Mouse (Mus musculus): ENCODE measurements around the gene Gm20671. TPM values are rescaled to one million over a fixed set of nuclear protein-coding genes. Genes with fewer than 3 reads are reported as not detected.
"Not testable (repeated sequence)": the region's sequence is repeated elsewhere in the genome, so short reads cannot be mapped to it uniquely, and the experiment has no call there.

Gm20671 gene
- total RNA-seq, 2 experiments from 2014 or later = not detected

DNA sequence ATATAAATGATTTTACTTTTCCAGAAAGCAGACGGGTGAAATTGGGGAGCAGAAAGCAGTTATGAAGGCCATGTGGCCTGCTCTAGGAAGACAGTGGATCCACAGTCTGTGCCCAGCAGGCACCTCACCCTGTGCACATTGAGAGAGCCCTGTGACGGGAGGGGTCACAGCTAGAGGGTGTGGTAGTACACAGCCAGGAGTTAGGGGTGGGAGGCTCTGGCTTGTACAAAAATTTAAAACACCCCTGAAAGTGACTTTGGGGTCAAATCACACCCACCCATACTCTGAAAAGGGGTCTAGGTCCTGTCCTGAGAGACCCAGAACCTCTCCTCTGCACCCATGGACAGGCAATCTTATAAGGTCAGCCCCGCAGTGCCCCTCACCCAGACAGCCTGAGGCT, 90.1 kb downstream of the Gm20671 start:
- DNase-seq (ENCODE audit: low spot score in 2 of 2) = not testable (repeated sequence)

DNA sequence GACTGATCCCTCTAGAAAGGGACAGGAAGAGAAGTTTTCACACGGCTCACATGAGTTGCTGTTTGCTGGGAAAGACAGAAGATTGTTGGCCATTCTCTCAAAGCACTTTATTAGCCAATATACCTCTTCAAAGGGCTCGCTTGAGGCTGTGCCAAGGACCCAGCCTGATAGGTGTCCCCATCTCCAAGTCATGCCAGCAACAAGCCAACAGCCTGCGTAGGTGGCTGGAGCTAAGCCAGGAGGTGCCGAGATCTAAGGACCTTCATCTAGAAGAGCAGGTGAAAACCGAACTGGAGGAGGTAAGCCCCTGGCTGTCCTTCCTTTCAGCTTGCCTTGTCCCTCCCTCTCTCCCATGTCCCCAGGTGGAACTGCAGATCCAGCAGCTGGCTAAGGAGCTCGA, 91.1 kb downstream of the Gm20671 start:
- DNase-seq (ENCODE audit: low spot score in 2 of 2) = no peak

GRCm38 (mm10) chr5:32733892-32734291, 93.0 kb downstream of the Gm20671 start:
- DNase-seq (ENCODE audit: low spot score in 2 of 2) = not testable (repeated sequence)

- DNase-seq (ENCODE audit: low spot score in 2 of 2) = peak in 1 of 2 experiments; percentile 6
Observed at GRCm38 (mm10) chr5:32728851-32729250, 98.1 kb downstream of the Gm20671 start.

DNA sequence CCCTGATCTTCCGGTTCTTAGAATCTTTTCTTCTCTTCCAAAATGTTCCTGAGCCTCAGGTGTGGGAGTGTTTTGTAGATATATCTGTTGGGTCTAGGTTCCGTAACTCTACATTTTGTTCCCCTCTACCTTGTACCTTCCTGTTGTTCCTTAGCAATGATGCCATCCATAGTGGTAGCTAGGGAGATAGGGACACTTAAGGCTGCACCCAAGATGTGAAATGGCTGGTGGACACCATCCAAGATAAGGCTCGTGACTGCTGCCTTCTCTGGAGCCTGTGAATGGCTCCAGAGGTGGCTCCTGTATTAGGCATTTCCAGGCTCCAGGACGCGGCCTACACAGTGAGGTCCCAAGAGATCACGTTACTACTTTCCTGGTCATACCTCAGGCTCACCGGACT, 98.6 kb downstream of the Gm20671 start:
- DNase-seq (ENCODE audit: low spot score in 2 of 2) = no peak

- not testable (repeated sequence) for DNase-seq (ENCODE audit: low spot score in 2 of 2)
Observed at GRCm38 (mm10) chr5:32725397-32725796, 101.5 kb downstream of the Gm20671 start.

- DNase-seq (ENCODE audit: low spot score in 2 of 2) = no peak
Observed at GRCm38 (mm10) chr5:32723981-32724380, 102.9 kb downstream of the Gm20671 start.

- not testable (repeated sequence) for DNase-seq (ENCODE audit: low spot score in 2 of 2)
Observed at GRCm38 (mm10) chr5:32722711-32723110, 104.2 kb downstream of the Gm20671 start.

- no peak for DNase-seq (ENCODE audit: low spot score in 2 of 2)
Observed at GRCm38 (mm10) chr5:32722263-32722662, 104.6 kb downstream of the Gm20671 start.

GRCm38 (mm10) chr5:32721316-32721715, 105.6 kb downstream of the Gm20671 start:
- DNase-seq (ENCODE audit: low spot score in 2 of 2) = no peak

GRCm38 (mm10) chr5:32720416-32720815, 106.5 kb downstream of the Gm20671 start:
- DNase-seq (ENCODE audit: low spot score in 2 of 2) = no peak

- DNase-seq (ENCODE audit: low spot score in 2 of 2) = no peak
Observed at GRCm38 (mm10) chr5:32718916-32719315, 108.0 kb downstream of the Gm20671 start.

DNA sequence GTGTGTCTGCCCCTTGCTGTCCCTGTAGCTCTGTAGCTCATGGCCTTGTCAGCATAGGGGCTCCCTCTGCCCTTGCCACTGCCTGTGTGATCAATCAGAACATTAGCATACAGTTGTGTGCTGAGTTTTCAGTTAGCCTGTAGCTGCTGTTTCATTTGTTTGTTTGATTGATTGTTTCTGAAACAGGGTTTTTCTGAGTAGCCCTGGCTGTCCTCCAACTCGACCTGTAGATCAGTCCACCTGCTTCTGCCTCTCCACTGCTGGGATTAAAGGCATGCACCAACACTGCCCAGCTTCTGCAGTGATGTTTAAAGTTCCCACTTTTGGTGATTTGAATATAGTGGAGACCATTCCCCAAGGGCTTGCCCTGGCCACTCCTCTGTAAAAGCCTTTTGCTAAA, 109.2 kb downstream of the Gm20671 start:
- DNase-seq (ENCODE audit: low spot score in 2 of 2) = no peak

DNA sequence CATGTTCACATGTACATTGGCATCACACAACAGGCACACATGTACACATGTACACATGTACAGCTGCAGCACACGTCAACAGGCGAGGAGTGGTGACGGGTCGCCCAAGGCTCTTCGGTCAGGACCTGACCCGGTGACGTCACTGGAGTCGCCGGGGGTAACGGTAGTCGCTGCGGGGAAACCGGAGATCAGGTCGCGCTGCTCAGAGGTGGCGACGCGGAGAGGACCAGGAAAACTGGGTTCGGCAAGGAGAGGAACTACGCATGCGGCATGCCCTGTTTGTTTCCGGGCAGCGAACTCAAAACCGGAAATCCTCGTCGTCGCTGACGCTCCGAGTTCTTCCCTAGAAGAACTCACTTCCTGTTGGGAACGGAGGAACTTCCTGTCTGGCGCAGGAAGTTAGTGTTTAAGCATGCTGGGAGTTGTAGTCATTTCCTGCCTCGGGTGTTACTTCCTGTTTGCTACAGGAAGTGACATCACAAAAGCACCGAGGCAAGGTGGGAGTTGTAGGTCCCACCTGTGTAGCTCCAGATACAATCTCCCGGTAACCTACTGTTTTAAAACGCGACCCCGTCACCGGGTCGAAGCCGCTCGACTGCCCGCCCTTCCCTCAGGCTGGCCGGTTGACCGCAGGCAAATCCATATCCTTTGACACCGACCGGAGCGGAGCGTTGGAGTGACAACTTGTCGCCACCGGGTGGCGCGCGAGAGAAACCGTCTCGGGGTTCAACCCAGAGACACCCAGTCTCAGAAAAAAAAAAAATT, 113.0 kb downstream of the Gm20671 start:
- DNase-seq (ENCODE audit: low spot score in 2 of 2) = peak; percentile 83 to 84

- no peak for DNase-seq (ENCODE audit: low spot score in 2 of 2)
Observed at GRCm38 (mm10) chr5:32713042-32713702, 113.7 kb downstream of the Gm20671 start.

DNA sequence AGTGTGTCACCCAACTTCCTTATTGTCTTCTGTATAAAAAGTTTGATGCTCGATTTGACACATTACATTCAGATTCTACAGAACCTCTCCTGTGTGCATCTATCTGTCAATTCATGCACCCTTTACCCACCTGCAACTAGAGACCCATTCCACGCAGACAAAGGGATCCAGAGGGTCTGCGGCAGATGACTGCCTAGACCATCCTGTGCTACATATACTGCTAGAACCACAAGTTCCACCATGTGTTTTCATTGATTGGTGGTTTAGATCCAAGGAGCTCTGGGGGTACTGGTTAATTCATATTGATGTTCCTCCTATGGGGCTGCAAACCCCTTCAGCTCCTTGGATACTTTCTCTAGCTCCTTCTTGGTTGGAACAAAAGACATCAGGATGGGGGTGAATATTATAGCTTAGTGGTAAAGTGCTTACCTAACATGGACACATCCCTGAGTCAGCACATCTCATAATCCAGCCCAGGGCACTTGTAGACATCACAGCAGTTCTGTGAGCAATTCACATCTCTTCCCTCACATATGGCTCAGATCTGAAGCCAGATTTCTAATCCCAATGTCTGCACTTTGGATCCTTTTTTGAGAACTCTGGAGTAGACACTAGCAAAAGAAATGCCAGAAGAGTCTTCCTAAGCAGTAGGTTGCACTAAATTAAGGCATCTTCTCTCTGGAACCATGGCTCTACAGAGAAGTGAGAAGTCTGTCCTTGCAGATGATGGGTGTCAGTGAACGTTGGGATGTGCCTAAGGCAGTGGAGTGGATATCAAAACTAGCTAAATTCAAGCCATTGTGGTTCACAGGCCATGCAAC, 114.5 kb downstream of the Gm20671 start:
- DNase-seq (ENCODE audit: low spot score in 2 of 2) = no peak

DNA sequence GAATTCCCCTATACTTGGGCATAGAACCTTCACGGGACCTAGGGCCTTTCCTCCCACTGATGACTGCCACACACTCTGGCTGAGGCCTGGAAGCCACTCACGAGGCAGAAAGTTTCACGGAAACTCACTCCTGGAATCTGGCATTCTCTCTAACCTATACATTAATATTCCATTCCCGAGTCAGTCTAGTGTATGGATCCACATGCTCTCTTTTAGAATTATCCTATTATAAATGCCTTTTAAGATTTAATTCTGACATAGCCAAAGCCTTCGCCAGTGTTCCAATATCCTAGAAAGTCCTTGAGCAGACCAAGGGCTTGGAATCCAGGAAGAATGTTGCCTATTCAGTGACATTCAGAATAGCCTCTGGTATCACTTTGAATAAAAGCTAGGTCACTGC, 115.4 kb downstream of the Gm20671 start:
- no peak for DNase-seq (ENCODE audit: low spot score in 2 of 2)

DNA sequence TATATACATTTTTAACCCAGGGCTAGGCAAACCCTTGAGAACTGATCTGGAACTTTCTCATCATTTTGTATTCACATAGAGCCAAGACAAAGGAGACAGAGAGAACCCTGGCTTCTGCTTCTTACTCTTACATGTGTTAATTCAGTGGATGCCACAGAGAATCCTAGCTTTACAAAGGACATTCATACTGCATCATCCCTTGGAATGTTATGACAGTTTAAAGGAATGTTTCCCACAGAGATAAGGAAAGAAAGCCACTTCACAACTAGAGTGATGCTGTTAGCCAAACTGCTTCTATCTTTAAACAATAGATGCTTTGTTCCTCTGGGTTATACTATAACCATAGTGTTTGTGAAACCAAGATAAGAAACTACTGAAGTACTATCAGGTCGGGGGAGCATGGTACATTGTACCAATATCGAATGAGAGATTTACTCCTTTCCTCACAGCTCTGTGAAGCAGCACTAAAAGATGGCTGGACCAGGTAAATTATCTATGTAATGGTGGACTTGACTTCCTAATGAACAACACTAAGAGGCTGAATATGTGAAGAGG, 120.6 kb downstream of the Gm20671 start:
- no peak for DNase-seq (ENCODE audit: low spot score in 2 of 2)

- DNase-seq (ENCODE audit: low spot score in 2 of 2) = no peak
Observed at GRCm38 (mm10) chr5:32697208-32697867, 129.6 kb downstream of the Gm20671 start.

- DNase-seq (ENCODE audit: low spot score in 2 of 2) = no peak
Observed at GRCm38 (mm10) chr5:32693411-32693810, 133.5 kb downstream of the Gm20671 start.
